Mouse (Mus musculus) adipocyte (in vitro differentiated cells): ENCODE measurements around the gene Vmn2r8.
"Not testable (repeated sequence)": the region's sequence is repeated elsewhere in the genome, so short reads cannot be mapped to it uniquely, and the experiment has no call there.

Source experiments
- DNase-seq: peaks from one replicate; pipeline ENCODE4 v3.0.0-alpha.2; 2016; ENCODE audit warnings: low spot score

The Vmn2r8 gene

GRCm38 (mm10) chr5:108808750-108809149 is at the start of gene Vmn2r8:
Gene Vmn2r8, minus strand, starts transcription at chr5:108808850.
- DNase-seq, result not testable (repeated sequence)

GRCm38 (mm10) chr5:108852501-108852900 is 43.9 kb upstream of the Vmn2r8 start, which contains the start of gene Vmn2r9:
Gene Vmn2r9, minus strand, starts transcription at chr5:108852601.
- not testable (repeated sequence) for DNase-seq

GRCm38 (mm10) chr5:108849466-108849865 is 40.8 kb upstream of the Vmn2r8 start:
- DNase-seq, result no peak

- DNase-seq, result peak; percentile 68
Measured at GRCm38 (mm10) chr5:108836156-108836555, 27.5 kb upstream of the Vmn2r8 start.

GRCm38 (mm10) chr5:108823276-108823675 is 14.6 kb upstream of the Vmn2r8 start:
- DNase-seq, result peak; percentile 85

- peak; percentile 67 for DNase-seq
Measured at GRCm38 (mm10) chr5:108803646-108804045, 5.0 kb downstream of the Vmn2r8 start.

- DNase-seq, result not testable (repeated sequence)
Measured at GRCm38 (mm10) chr5:108795263-108795662, 13.4 kb downstream of the Vmn2r8 start, which contains the start of gene Tmed11. Gene Tmed11, minus strand, starts transcription at chr5:108795363.

- DNase-seq, result peak; percentile 64
Measured at GRCm38 (mm10) chr5:108790385-108790784, 18.3 kb downstream of the Vmn2r8 start.

- DNase-seq, result no peak
Measured at GRCm38 (mm10) chr5:108774630-108775306, 33.9 kb downstream of the Vmn2r8 start, which contains the start of gene Rnf212. Gene Rnf212, minus strand, starts transcription at chr5:108774982.

- no peak for DNase-seq
Measured at GRCm38 (mm10) chr5:108760002-108760401, 48.6 kb downstream of the Vmn2r8 start.

GRCm38 (mm10) chr5:108758396-108758795 is 50.3 kb downstream of the Vmn2r8 start:
- DNase-seq, result peak; percentile 85

- not testable (repeated sequence) for DNase-seq
Measured at GRCm38 (mm10) chr5:108751258-108751657, 57.4 kb downstream of the Vmn2r8 start.

GRCm38 (mm10) chr5:108750328-108751210 is 58.1 kb downstream of the Vmn2r8 start:
- DNase-seq, result no peak

- DNase-seq, result no peak
Measured at GRCm38 (mm10) chr5:108744629-108745028, 64.0 kb downstream of the Vmn2r8 start.

GRCm38 (mm10) chr5:108743856-108744255 is 64.8 kb downstream of the Vmn2r8 start:
- peak; percentile 76 for DNase-seq

GRCm38 (mm10) chr5:108742596-108742995 is 66.1 kb downstream of the Vmn2r8 start:
- no peak for DNase-seq

- no peak for DNase-seq
Measured at GRCm38 (mm10) chr5:108741844-108742243, 66.8 kb downstream of the Vmn2r8 start.
